Mouse (Mus musculus) G1E (cell line): ENCODE measurements at regions not wholly inside any gene's neighbourhood (a gene's known extent, or its start where the extent isn't known, plus 50 kb on each side); places are given as distances from the start of the nearest gene placed in this dataset.

Source experiments
- ATAC-seq: 2 replicates; pipeline ENCODE4 v1.8.0; 2016; ENCODE audit warnings: mild to moderate bottlenecking; ENCODE audit not compliant: insufficient number of reproducible peaks, poor library complexity, low FRiP score, severe bottlenecking; ENCODE audit errors: extremely low read depth
- DNase-seq: peaks from one replicate; pipeline ENCODE4 v3.0.0; 2012; ENCODE audit warnings: low spot score
- H3K27me3 ChIP-seq: 2 replicates; pipeline ENCODE4 v1.6.1; 2012; ENCODE audit warnings: mild to moderate bottlenecking, low read length, inconsistent platforms; ENCODE audit not compliant: insufficient read depth
- H3K36me3 ChIP-seq: replicated peaks from 2 replicates; pipeline ENCODE3; 2012; ENCODE audit warnings: mild to moderate bottlenecking, inconsistent platforms
- H3K4me1 ChIP-seq: 2 replicates; pipeline ENCODE4 v1.6.1; 2012; ENCODE audit warnings: low read depth, low read length, inconsistent platforms, mixed read lengths; ENCODE audit not compliant: insufficient read depth
- H3K4me3 ChIP-seq: 2 replicates; pipeline ENCODE4 v1.5.1; 2012; ENCODE audit warnings: low read depth, mild to moderate bottlenecking, inconsistent platforms, low read length, moderate library complexity, mixed read lengths
- H3K9me3 ChIP-seq: replicated peaks from 2 replicates; pipeline ENCODE4 v1.6.1; 2012; ENCODE audit warnings: inconsistent platforms
- CTCF ChIP-seq: IDR thresholded peaks from 2 replicates; pipeline ENCODE4 v1.5.1; 2012; ENCODE audit warnings: low read depth, low read length, inconsistent platforms, mixed read lengths
- GATA1 ChIP-seq: IDR thresholded peaks from 2 replicates; pipeline ENCODE4 v1.6.1; 2012; ENCODE audit warnings: borderline replicate concordance, low read length, inconsistent platforms, mixed read lengths
- GATA2 ChIP-seq: IDR thresholded peaks from 2 replicates; pipeline ENCODE4 v1.6.1; 2012; ENCODE audit warnings: low read depth, low read length, inconsistent platforms, borderline replicate concordance
- POLR2AphosphoS5 ChIP-seq: IDR thresholded peaks from 2 replicates; pipeline ENCODE4 v1.6.1; 2012; ENCODE audit warnings: low read depth, low read length, inconsistent platforms; ENCODE audit not compliant: insufficient replicate concordance
- TAL1 ChIP-seq: conservative IDR thresholded peaks from 2 replicates; pipeline ENCODE4 v1.6.1; 2012; ENCODE audit warnings: low read depth, low read length, inconsistent platforms, mixed read lengths

DNA sequence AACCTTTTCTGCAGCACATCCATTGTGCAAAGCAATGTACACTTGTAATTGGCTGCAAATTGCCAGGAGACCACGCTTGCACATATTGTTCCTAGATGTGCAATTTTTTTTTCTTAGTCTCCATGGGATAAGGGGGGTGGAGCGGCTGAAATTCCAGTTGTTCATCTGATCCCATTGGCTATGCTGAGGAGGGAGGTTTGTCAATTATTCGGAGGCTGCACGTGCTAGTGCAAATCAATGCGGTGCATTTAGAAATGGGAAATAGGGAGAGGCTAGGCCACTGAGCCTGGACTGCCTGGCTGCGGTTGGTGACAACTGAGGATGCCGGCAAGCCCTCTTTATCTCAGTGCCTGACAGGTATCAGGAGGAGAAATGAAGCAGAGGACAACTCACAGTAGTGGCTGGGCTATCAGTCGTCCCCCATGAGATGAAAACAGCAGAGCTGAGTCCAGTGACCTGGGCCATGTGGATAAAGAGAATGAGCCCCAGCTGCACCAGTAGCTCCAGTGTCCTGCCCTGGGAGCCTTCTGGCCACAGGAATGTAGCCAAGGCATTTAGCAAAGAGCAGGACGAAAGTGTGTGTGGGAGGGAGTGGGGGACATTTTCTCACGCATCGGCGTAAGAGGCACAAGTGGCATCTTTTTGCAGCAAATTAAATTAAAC is 462.2 kb upstream of the Kif2a start:
- H3K4me3 ChIP-seq = no peak overlapping the region

DNA sequence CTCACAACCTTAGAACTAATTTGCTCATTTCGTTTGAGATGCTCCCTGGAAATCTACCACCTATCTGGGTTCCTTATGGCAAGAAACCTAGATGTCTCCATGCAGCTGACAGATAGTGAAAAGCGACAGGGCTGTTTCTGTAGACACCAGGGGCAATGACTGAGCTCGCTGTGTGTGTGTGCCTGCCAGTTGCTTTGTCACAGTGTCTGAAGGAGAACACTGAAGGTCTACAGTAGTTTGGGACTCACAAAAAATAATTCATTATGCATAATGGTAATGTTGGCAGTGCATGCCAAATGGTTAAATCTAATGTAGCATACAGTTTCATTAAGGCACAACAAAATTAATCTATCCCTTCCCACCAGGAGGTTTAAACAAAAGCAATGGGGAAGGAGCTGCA is 453.2 kb upstream of the Kif2a start:
- ATAC-seq = no peak
- TF ChIP-seq TAL1 (no peak), POLR2AphosphoS5 (no peak), GATA1 (no peak), CTCF (no peak), GATA2 (no peak)

More for the DNA sequence above, 462.2 kb upstream of the Kif2a start:
- no peaks in the 10 kb centered on the region for H3K36me3 ChIP-seq
- DNase-seq (no peak), ATAC-seq (no peak)
- TF ChIP-seq TAL1 = no peak
- TF ChIP-seq CTCF = no peak
- no peaks in the 10 kb centered on the region for H3K4me1 ChIP-seq
- H3K9me3 ChIP-seq = 0 out of 2 replicates have a peak, but pooled peaks cover 4% of the 10 kb centered on the region
- H3K27me3 ChIP-seq = peaks cover 19% of the 10 kb centered on the region

DNA sequence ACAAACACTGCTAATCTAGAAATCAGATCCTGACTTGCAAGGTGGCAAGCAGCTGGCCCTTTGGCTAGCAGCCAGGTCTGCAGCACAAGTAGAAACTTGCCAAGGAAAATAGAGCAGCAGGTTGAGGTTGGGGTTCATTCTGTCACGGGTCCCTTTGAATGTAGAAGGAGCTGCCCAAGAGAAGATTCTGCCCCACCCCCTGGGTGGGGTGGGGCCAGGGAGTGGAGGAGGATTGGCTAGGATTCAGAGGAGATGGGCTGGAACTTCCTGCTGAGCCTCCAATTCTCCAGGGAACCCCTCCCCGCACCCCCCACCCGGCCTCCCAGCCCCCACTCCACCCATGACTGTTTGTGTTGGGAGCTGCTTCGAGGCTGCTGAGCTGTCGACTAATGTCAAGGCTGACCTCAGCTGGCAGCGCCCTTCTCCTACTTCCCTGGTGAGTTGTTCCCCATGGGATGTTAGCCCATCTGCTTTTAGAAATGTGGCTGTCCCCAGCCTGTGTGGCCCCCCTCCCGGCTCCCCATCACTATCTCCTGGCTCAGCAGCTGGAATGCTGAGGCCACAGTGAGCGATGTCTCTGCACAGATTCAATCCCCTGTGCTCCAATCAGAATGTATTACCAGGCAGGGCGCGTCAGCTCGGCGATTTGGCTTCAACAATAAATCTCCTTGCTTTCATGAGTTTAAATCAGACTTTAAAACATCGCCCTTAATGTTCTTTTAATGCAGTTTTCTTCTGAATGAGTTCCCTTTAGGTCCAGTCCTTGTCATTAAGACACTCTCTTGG is 447.8 kb upstream of the Kif2a start:
- H3K9me3 ChIP-seq = no peaks in the 10 kb centered on the region
- TF ChIP-seq TAL1 (no peak), POLR2AphosphoS5 (no peak)
- peaks cover 19% of the 10 kb centered on the region for H3K27me3 ChIP-seq
- H3K36me3 ChIP-seq = no peaks in the 10 kb centered on the region
- ATAC-seq (no peak), DNase-seq (no peak)
- H3K4me3 ChIP-seq = no peak overlapping the region
- no peaks in the 10 kb centered on the region for H3K4me1 ChIP-seq

More for the DNA sequence above, 453.2 kb upstream of the Kif2a start:
- H3K4me1 ChIP-seq = no peaks in the 10 kb centered on the region
- no peaks in the 10 kb centered on the region for H3K36me3 ChIP-seq
- DNase-seq = no peak
- H3K4me3 ChIP-seq = no peak overlapping the region
- H3K9me3 ChIP-seq = no peaks in the 10 kb centered on the region
- peaks cover 14% of the 10 kb centered on the region for H3K27me3 ChIP-seq

DNA sequence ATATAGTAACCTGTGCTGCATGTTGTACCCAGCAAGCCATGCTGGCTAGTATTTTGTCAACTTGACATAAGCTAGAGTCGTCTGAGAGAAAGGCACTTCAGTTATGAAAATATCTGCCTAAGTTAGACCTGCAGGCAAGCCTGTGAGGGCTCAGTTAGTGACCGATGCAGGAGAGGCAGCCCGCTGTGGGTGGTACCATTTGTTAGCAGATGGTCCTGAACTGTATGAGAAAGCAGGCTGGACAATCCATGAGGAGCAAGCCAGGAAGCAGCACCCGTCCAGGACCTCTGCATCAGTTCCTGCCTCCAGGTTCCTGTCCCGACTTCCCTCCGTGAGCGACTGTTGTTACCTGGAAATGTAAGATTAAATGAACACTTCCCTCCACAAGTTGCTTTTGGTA is 440.9 kb upstream of the Kif2a start:
- ATAC-seq = no peak
- Histone ChIP-seq H3K9me3 (no peaks in the 10 kb centered on the region), H3K4me3 (no peak overlapping the region), H3K27me3 (peaks cover 10% of the 10 kb centered on the region), H3K4me1 (no peaks in the 10 kb centered on the region), H3K36me3 (no peaks in the 10 kb centered on the region)
- TF ChIP-seq GATA1 (no peak), TAL1 (no peak), POLR2AphosphoS5 (no peak), CTCF (no peak)
- no peak for DNase-seq

DNA sequence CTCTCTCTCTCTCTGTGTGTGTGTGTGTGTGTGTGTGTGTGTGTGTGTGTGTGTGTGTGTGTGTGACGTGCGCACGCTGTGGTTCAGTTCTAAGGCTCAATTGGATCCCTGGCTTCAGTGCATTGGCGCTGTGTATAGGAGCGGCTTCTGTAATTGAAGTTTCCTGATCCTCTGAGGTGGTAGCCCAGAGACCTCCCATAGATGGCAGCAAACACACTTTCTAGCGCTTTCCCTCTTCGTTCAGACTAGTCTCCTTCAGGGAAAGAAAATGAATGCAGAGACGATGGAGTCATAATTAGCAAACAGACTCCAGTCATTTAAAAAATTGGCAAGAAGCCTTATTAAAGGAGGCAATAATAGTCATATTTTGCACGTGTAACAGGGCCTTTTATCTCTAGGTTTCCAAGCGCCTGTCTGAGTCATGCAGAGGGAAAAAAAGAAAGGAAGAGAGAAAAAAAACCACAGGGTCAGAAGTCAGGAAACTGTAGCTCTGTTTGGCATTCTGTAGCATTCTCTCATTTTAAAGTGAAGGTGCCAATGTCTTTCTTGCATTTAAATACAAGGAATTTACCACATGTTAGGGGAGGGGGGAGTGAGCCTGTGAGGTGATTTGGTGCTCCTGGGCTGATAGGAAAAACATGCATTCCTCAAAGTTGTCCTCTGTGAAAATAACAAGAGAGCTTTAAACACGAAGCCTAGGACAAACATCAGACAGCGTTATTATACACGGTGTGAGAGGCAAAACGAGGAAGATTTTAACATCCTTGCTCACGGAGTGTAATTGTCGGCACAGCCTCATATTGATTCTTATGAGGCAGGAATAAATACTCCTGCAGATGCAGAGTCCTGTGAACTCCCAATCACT is 439.4 kb upstream of the Kif2a start:
- Histone ChIP-seq H3K4me3 (no peak overlapping the region), H3K27me3 (peaks cover 5% of the 10 kb centered on the region), H3K36me3 (no peaks in the 10 kb centered on the region), H3K9me3 (no peaks in the 10 kb centered on the region), H3K4me1 (no peaks in the 10 kb centered on the region)
- DNase-seq (peak; percentile 6), ATAC-seq (no peak)
- TF ChIP-seq POLR2AphosphoS5 (no peak), GATA1 (no peak), GATA2 (no peak), TAL1 (no peak), CTCF (no peak)

DNA sequence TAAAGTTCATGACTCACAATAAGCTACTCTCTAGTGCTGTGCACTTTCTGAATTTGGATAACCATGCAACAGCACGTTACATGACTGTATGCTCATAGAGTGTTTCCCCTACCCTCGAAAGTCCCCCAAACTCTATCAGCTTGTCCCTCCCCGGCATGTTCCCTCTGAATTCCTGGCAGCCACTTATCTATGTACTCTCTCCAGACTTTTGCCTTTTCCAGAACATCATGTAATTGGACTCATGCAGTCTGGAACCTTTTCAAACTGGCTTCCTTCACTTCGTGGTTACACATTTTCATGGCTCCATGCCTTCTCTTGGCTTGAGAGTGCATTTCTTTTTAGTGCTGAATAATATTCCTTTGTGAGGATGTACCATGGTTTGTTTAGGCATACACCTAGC is 436.8 kb upstream of the Kif2a start:
- no peak for TF ChIP-seq TAL1
- no peak for TF ChIP-seq GATA1
- TF ChIP-seq CTCF = no peak
- TF ChIP-seq POLR2AphosphoS5 = no peak
- TF ChIP-seq GATA2 = no peak
- DNase-seq = no peak
- no peaks in the 10 kb centered on the region for H3K36me3 ChIP-seq

More for the DNA sequence above, 436.8 kb upstream of the Kif2a start:
- ATAC-seq = no peak
- H3K9me3 ChIP-seq = no peaks in the 10 kb centered on the region
- peaks cover 4% of the 10 kb centered on the region for H3K27me3 ChIP-seq
- no peak overlapping the region for H3K4me3 ChIP-seq
- H3K4me1 ChIP-seq = no peaks in the 10 kb centered on the region
